Mouse (Mus musculus): Measurements from ENCODE around the gene 3830406C13Rik.

DNA sequence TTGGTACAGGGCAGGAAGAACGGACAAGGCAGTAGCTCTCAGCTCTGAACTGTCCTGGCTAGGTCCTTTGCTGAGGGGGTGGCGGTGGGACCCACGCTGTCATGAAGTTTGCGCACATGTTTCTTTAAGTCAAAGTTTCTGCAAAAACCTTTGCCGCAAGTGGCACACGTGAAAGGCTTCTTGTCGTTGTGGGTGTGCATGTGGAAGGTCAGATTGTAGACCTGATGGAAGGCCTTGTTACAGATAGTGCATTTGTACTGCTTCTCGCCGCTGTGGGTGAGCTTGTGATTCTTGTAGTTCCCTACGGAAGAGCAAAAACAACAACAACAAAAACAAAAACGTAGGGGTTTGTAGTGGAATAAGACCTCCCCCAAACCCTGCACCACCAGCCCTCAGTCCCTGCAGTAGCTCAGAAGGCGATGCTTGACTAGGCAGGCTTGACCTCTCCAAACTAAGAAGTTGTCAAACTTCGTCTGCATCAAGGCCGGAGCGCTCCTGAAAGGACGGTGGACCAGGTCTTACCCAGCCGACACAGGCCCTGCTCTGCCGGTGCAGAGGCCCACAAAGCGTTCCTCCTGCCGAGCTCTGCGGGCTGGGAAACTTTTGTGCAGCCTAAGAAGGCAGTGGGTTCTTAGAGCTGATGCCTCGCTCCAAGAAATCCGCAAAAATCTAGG lies 58.6 kb downstream of the 3830406C13Rik start:
- TF ChIP-seq CTCF (IDR thresholded peaks at IDR 0.05) (no peak), EP300 (IDR thresholded peaks at IDR 0.05) (no peak)

Data from lung, postnatal 0 days (tissue).